Mouse (Mus musculus) liver, postnatal 0 days (tissue): ENCODE data around the gene Socs2. TPM values are rescaled to one million over a fixed set of nuclear protein-coding genes. Genes with fewer than 3 reads are reported as not detected.

Source experiments
- ATAC-seq: fragments of 200-750 bp; cut with Nextera tagmentation; 2 replicates; pipeline ENCODE4 v1.8.0; 2017; ENCODE audit warnings: mild to moderate bottlenecking, moderate library complexity
- DNase-seq: peaks from one replicate; pipeline ENCODE4 v3.0.0-alpha.2; 2016
- H3K27ac ChIP-seq: fragments of 300-500 bp; sonication (generic); 2 replicates; pipeline ENCODE4 v1.5.1; 2014; ENCODE audit warnings: antibody characterized with exemption, moderate library complexity, mild to moderate bottlenecking, low read depth
- H3K27me3 ChIP-seq: fragments of 300-500 bp; sonication (generic); 2 replicates; pipeline ENCODE4 v1.6.1; 2014; ENCODE audit warnings: low read length, control low read depth, mixed read lengths; ENCODE audit not compliant: insufficient read depth
- H3K36me3 ChIP-seq: fragments of 300-500 bp; sonication (generic); replicated peaks from 2 replicates; pipeline ENCODE4 v1.6.1; 2014; ENCODE audit warnings: mild to moderate bottlenecking, control low read depth, low read length, moderate library complexity, mixed read lengths; ENCODE audit not compliant: insufficient read depth
- H3K4me1 ChIP-seq: fragments of 300-500 bp; sonication (generic); 2 replicates; pipeline ENCODE4 v1.6.1; 2014; ENCODE audit warnings: antibody characterized with exemption, mild to moderate bottlenecking, control low read depth; ENCODE audit not compliant: insufficient read depth
- H3K4me2 ChIP-seq: fragments of 300-500 bp; sonication (generic); 2 replicates; pipeline ENCODE4 v1.6.1; 2014; ENCODE audit warnings: low read depth, mild to moderate bottlenecking, low read length, moderate library complexity, mixed read lengths
- H3K4me3 ChIP-seq: fragments of 300-500 bp; sonication (generic); 2 replicates; pipeline ENCODE4 v1.5.1; 2014; ENCODE audit warnings: low read depth, low read length
- H3K9ac ChIP-seq: fragments of 300-500 bp; sonication (generic); replicated peaks from 2 replicates; pipeline ENCODE4 v1.6.1; 2014; ENCODE audit warnings: mild to moderate bottlenecking, moderate library complexity
- H3K9me3 ChIP-seq: fragments of 300-500 bp; sonication (generic); 2 replicates; pipeline ENCODE4 v1.6.1; 2016; ENCODE audit warnings: mild to moderate bottlenecking, control low read depth, low read length, mixed read lengths
- CTCF ChIP-seq: sonication (generic); IDR thresholded peaks from 2 replicates; pipeline ENCODE4 v1.5.1; 2016; ENCODE audit warnings: antibody characterized with exemption, low read depth
- EP300 ChIP-seq: IDR thresholded peaks from 2 replicates; pipeline ENCODE4 v1.6.1; 2016; ENCODE audit warnings: antibody characterized with exemption, low read depth, mild to moderate bottlenecking
- WGBS: fragments of 180-500 bp; shearing (Covaris S2); extraction: QIAGEN DNeasy Blood & Tissue Kit; methylation state at CpG from one replicate; pipeline ENCODE4 v1.1.7; 2014; ENCODE audit not compliant: insufficient replicate concordance; 5-methylcytosine and 5-hydroxymethylcytosine counted together
- polyA plus RNA-seq: library from polyadenylated mRNA; unstranded; fragments of >200 nt; fragmentation: Nextera tagmentation; extraction: Ambion mirVana; gene quantifications from 2 replicates; pipeline ENCODE4 v1.2.1, GENCODE M21; 2015

The Socs2 gene
- polyA plus RNA-seq, 1 experiment from 2014 or later, result 67.1 TPM

DNA sequence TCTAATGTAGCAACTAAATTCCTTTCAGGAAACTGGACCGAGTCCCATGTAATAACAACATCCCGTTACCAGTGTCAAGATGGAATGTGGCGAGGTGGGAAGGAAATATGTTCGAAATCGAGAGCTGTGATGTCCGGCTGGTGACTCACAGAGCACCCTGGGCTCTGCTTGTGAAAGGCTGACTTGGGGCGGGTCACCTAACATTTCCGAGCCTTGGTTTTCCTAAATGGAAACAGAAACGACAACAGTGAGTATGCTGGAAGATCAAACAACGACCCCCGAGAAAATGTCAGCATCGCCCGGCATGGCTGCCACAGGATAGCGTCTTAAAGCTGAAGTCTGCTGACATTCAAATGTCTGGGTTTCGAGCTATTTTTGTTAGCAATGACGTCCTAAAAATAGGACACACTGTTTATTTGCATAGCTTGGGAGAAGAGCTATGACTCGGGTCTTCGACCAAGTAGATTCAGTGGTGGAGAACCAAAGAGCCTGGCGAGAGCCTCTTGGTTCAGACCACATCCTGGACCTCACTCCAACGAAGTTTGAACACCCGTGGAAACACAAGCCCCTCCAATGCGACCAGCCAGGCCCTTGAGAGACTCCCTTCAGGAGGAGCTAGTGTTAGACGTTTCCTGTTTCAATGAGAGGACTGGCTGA is 28.0 kb downstream of the Socs2 start:
- H3K27ac ChIP-seq, result peak overlapping the region; percentile 45; the same call in 1 of the 2 replicates
- 0 out of 2 replicates have a peak overlapping the region, but pooled peaks have one; percentile 4 for H3K4me2 ChIP-seq
- 61% methylated on average over 23 of the region's 23 CpGs for WGBS
- no peak overlapping the region for H3K4me3 ChIP-seq
- H3K4me1 ChIP-seq, result no peaks in the 10 kb centered on the region
- no peaks in the 10 kb centered on the region for H3K9me3 ChIP-seq
- ATAC-seq, result 0 out of 2 replicates have a peak, but pooled peaks have one; percentile 33
- H3K9ac ChIP-seq, result no peak overlapping the region
- DNase-seq, result peak; percentile 20
- TF ChIP-seq CTCF, result no peak
- TF ChIP-seq EP300, result no peak
- H3K36me3 ChIP-seq, result no peaks in the 10 kb centered on the region
- H3K27me3 ChIP-seq, result no peaks in the 10 kb centered on the region

DNA sequence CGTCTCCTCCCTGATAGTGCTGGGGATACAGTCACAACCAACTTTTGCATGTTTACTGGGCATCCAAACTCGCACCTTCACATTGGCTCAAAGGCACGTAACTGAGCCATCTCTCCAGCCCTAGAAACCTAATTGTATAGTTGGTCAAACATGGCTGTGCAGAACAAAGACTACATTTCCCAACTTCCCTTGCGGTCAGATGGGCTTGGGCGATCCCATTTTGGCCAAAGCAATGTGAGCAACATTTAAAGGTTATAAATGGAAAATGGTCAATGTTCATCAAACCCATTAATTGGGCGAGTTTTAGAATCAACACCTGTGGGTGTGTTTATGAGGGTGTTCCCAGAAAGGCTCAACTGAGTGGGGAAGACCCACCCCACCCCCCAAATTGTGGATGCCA is 30.5 kb downstream of the Socs2 start:
- no peak overlapping the region for H3K9ac ChIP-seq
- DNase-seq (no peak), ATAC-seq (no peak)
- H3K4me2 ChIP-seq, result no peak overlapping the region
- H3K27ac ChIP-seq, result no peak overlapping the region
- no peaks in the 10 kb centered on the region for H3K27me3 ChIP-seq
- no peak overlapping the region for H3K4me3 ChIP-seq
- no peaks in the 10 kb centered on the region for H3K9me3 ChIP-seq
- no peaks in the 10 kb centered on the region for H3K4me1 ChIP-seq
- TF ChIP-seq EP300 (no peak), CTCF (no peak)
- no peaks in the 10 kb centered on the region for H3K36me3 ChIP-seq
- WGBS, result 81% methylated on average over 6 of the region's 6 CpGs

DNA sequence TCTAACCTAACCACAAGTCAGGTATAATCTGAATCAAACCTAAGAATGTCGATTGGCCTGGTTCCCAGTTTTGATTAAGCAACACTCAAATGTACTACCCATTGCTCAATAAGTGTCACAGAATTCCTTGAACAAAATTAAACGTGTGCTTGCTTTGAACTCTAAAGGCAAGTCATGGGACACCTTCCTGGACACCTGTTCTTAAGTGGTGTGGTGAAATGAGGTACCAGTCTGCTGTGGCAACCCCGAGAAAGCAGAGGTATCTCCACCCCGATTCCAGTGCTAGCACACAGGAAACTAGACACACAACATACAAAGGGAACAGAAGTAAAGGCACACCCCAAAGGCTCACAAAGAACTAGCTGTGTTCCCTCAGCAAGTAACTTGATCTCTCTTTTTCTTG is 31.2 kb downstream of the Socs2 start:
- DNase-seq (no peak), ATAC-seq (no peak)
- H3K27ac ChIP-seq, result no peak overlapping the region
- no peak overlapping the region for H3K9ac ChIP-seq
- H3K4me2 ChIP-seq, result no peak overlapping the region
- no peaks in the 10 kb centered on the region for H3K4me1 ChIP-seq
- no peak for TF ChIP-seq EP300
- TF ChIP-seq CTCF, result no peak
- WGBS, result 48% methylated on average over 4 of the region's 4 CpGs
- H3K4me3 ChIP-seq, result no peak overlapping the region
- H3K9me3 ChIP-seq, result no peaks in the 10 kb centered on the region
- H3K36me3 ChIP-seq, result no peaks in the 10 kb centered on the region
- H3K27me3 ChIP-seq, result no peaks in the 10 kb centered on the region

DNA sequence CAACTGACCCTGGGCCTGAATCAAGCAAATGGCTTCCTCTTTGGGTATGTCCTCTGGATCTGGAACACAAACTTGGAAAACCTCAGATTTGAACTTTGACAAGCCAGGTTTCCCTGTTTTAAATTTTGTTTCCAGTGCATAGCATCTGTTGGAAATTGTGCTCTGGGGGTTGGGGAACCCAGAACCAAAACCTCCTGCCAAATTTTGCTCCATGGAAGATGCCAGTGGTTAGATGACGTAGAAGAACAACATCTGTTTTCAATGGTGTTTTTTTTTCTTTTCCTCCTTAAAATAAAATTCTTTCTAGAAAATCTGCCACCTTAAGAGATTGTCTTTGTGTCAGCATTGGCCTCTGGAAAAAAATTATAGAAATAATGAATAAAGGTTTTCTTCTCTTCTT is 31.9 kb downstream of the Socs2 start:
- H3K4me3 ChIP-seq, result no peak overlapping the region
- ATAC-seq (no peak), DNase-seq (no peak)
- no peaks in the 10 kb centered on the region for H3K27me3 ChIP-seq
- no peaks in the 10 kb centered on the region for H3K36me3 ChIP-seq
- 74% methylated on average over 1 of the region's 1 CpGs for WGBS
- TF ChIP-seq CTCF, result no peak
- TF ChIP-seq EP300, result no peak
- no peak overlapping the region for H3K27ac ChIP-seq
- no peak overlapping the region for H3K4me2 ChIP-seq
- no peaks in the 10 kb centered on the region; the same call in 1 of the 2 replicates for H3K9me3 ChIP-seq
- no peak overlapping the region for H3K9ac ChIP-seq
- no peaks in the 10 kb centered on the region for H3K4me1 ChIP-seq

DNA sequence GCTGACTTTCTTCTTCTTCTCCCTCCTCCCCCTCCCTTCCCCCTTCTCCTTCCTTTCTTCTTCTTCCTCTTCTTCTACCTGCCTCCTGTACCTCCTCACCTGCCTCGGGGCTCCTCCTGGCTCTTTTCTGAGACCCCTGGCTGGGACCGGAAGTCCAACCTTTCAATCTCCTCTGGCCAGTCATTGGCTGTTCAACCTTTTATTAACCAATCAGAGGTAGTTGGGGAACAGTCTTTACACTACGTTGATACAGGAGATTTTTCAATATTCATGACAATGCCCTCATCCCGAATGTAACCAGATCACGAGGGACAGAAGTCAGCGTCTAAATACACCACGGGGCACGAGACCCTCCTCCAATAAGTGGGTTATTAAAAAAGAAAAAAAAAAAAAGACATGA is 32.5 kb downstream of the Socs2 start:
- Histone ChIP-seq H3K27ac (no peak overlapping the region), H3K4me2 (no peak overlapping the region), H3K4me3 (no peak overlapping the region), H3K4me1 (no peaks in the 10 kb centered on the region), H3K9ac (no peak overlapping the region), H3K9me3 (no peaks in the 10 kb centered on the region; the same call in 1 of the 2 replicates), H3K27me3 (no peaks in the 10 kb centered on the region), H3K36me3 (no peaks in the 10 kb centered on the region)
- DNase-seq (no peak), ATAC-seq (no peak)
- 72% methylated on average over 8 of the region's 8 CpGs for WGBS
- TF ChIP-seq EP300 (no peak), CTCF (no peak)

DNA sequence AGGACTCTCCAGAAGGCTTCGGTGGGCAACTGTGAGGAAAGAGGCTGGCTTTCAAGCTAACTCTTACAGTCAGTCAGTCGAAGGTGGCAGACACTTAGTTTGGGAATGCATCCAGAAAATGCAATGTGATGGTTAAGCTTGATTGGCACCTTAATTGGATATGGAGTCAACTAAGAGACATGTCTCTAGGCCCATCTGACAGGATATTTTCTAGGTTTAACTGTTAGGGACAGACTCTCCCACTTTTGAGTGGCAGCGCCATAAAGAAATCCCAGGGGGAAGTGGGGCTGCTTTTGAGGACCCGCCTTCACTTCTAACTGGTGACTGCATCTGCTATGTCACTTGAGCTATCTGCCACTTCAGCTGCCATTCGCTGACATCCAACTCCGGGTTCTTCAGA is 43.6 kb downstream of the Socs2 start:
- WGBS, result 91% methylated on average over 6 of the region's 6 CpGs
- Histone ChIP-seq H3K4me1 (no peaks in the 10 kb centered on the region), H3K27me3 (no peaks in the 10 kb centered on the region), H3K4me2 (no peak overlapping the region), H3K9me3 (0 out of 2 replicates have a peak, but pooled peaks cover 3% of the 10 kb centered on the region), H3K27ac (no peak overlapping the region), H3K4me3 (no peak overlapping the region), H3K36me3 (no peaks in the 10 kb centered on the region), H3K9ac (no peak overlapping the region)
- no peak for DNase-seq
- no peak for TF ChIP-seq CTCF
- no peak for ATAC-seq
